Mouse (Mus musculus): ENCODE measurements around the gene Ypel4.

GRCm38 (mm10) chr2:84757026-84757682, 23.3 kb downstream of the Ypel4 start:
- TF ChIP-seq GATA1 (IDR thresholded peaks at IDR 0.05; ENCODE audit: borderline replicate concordance, low read length): no peak
- TF ChIP-seq FLI1 (IDR thresholded peaks at IDR 0.05; ENCODE audit: low read length): no peak
